Mouse (Mus musculus): ENCODE data around the gene Rtn4rl2. TPM values are rescaled to one million over a fixed set of nuclear protein-coding genes. Genes with fewer than 3 reads are reported as not detected.

The Rtn4rl2 gene
- polyA plus RNA-seq, 1 experiment from 2014 or later: 5.2 TPM

DNA sequence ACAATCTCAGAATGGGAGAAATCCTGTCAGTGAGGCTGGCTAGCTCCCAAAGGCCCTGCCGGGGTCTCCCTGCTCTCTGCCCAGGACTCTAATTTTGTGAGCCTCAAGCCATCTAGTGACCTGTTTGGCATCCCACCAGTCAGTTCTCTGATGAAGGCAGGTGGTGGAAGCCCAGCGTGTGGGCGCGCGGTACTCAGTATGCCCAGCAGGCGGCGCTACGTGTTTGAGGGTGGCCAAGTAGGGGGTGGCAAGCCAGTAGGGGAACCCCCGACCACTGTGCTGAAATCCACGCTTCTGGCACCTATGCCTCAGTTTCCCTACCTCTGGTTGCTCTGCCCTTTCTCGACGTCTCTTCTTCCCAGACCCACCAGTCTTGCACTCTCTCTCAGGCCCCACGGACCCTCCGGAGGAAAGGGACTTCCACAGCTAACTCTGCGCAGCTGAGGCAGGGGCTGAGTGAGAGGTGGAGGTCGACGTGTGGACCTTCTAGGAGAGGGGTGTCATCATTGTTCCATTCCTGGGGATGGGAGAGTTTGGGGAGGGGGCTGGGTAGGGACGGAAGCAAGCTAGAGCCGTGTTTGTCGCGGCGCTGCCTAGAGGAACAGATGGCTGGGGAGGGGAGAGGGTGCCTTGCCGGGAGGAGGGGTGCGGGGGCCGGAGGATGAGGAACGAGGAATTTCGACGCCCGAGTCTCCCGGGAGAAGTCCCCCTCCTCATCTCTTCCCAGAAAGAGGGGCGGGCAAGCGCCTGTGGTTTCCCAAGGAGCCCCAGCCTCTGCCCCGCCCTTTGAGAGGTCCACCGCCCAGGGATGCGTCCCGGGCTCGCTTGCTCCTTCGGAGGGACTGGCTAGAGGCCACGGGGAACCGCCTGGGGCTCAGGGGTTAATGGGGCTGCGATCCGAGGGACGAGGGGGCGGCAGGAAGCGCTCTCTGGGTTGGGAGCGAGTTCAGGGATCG, 20.6 kb downstream of the Rtn4rl2 start:
- Histone ChIP-seq H3K4me2 (ENCODE audit: low read depth, low read length, severe bottlenecking) (peak overlapping the region; percentile 75), H3K9me3 (ENCODE audit: control insufficient read depth, low read length) (no peaks in the 10 kb centered on the region), H3K27me3 (ENCODE audit: control insufficient read depth, insufficient read depth, low read length) (peaks cover 31% of the 10 kb centered on the region), H3K4me1 (replicated peaks; ENCODE audit: control insufficient read depth, insufficient read depth, low read length) (peaks cover 9% of the 10 kb centered on the region), H3K9ac (ENCODE audit: low read length) (peak overlapping the region; percentile 49), H3K27ac (ENCODE audit: low read depth, low read length) (peak overlapping the region; percentile 12; the same call in 1 of the 2 replicates), H3K36me3 (ENCODE audit: control insufficient read depth, insufficient read depth, low read length) (no peaks in the 10 kb centered on the region), H3K4me3 (ENCODE audit: low read depth, low read length) (peak overlapping the region; percentile 33)
- 1% methylated on average over 47 of the region's 47 CpGs for WGBS
- peak; percentile 85 for DNase-seq (ENCODE audit: low spot score)
- ATAC-seq (replicated peaks; ENCODE audit: low FRiP score): peak; percentile 69

DNA sequence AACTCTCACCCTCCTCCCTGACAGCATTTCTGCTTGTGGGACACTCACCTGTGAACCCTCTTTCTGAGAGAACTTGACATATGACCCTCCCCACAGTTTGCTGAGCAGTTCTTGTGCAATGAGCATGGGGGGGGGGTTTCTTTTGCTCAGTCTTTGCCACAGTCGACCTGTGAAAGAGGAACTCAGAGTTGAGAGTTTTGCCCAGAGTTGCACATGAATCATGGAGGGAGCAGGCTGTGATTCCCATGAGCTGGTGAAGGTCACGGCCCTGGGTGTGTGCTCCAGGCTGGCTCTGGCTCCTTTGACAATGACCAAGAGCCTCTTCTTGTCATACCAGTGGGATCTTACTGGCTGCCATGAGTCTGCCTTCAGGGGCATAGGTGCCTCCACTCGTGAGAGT, 24.3 kb downstream of the Rtn4rl2 start:
- peaks cover 9% of the 10 kb centered on the region for H3K4me1 ChIP-seq (replicated peaks; ENCODE audit: control insufficient read depth, insufficient read depth, low read length)
- WGBS: 78% methylated on average over 3 of the region's 3 CpGs
- no peaks in the 10 kb centered on the region for H3K9me3 ChIP-seq (ENCODE audit: control insufficient read depth, low read length)
- H3K4me2 ChIP-seq (ENCODE audit: low read depth, low read length, severe bottlenecking): no peak overlapping the region
- peaks cover 11% of the 10 kb centered on the region for H3K27me3 ChIP-seq (ENCODE audit: control insufficient read depth, insufficient read depth, low read length)
- no peak for DNase-seq (ENCODE audit: low spot score)
- no peak overlapping the region for H3K27ac ChIP-seq (ENCODE audit: low read depth, low read length)
- no peak for ATAC-seq (replicated peaks; ENCODE audit: low FRiP score)
- no peaks in the 10 kb centered on the region for H3K36me3 ChIP-seq (ENCODE audit: control insufficient read depth, insufficient read depth, low read length)
- no peak overlapping the region for H3K4me3 ChIP-seq (ENCODE audit: low read depth, low read length)
- no peak overlapping the region for H3K9ac ChIP-seq (ENCODE audit: low read length)

DNA sequence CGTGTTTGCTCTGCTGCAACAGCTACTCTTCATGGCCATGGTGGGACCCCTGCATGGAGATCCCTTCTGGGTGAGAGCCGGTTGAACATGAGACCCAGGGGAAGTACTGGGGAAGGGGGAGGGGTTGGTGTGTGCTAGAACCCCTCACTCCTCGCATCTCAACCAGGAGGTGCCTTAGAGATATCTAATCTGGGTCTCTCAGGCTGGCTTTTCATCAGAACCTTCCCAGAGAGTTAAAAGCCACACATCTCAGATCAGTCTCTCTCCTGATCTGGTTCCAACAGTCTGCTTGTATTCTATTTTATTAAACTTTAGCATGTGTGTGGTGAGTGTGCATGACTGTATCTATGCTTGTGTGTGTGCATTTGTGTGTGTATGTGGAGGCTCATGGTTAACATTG, 25.1 kb downstream of the Rtn4rl2 start:
- H3K4me2 ChIP-seq (ENCODE audit: low read depth, low read length, severe bottlenecking): no peak overlapping the region
- no peak overlapping the region for H3K4me3 ChIP-seq (ENCODE audit: low read depth, low read length)
- no peak overlapping the region for H3K9ac ChIP-seq (ENCODE audit: low read length)
- WGBS: 81% methylated on average over 3 of the region's 3 CpGs
- H3K36me3 ChIP-seq (ENCODE audit: control insufficient read depth, insufficient read depth, low read length): no peaks in the 10 kb centered on the region
- H3K27me3 ChIP-seq (ENCODE audit: control insufficient read depth, insufficient read depth, low read length): peaks cover 4% of the 10 kb centered on the region; the same call in 1 of the 2 replicates
- H3K4me1 ChIP-seq (replicated peaks; ENCODE audit: control insufficient read depth, insufficient read depth, low read length): peaks cover 7% of the 10 kb centered on the region
- DNase-seq (ENCODE audit: low spot score) (no peak), ATAC-seq (replicated peaks; ENCODE audit: low FRiP score) (no peak)
- no peaks in the 10 kb centered on the region for H3K9me3 ChIP-seq (ENCODE audit: control insufficient read depth, low read length)
- H3K27ac ChIP-seq (ENCODE audit: low read depth, low read length): no peak overlapping the region

DNA sequence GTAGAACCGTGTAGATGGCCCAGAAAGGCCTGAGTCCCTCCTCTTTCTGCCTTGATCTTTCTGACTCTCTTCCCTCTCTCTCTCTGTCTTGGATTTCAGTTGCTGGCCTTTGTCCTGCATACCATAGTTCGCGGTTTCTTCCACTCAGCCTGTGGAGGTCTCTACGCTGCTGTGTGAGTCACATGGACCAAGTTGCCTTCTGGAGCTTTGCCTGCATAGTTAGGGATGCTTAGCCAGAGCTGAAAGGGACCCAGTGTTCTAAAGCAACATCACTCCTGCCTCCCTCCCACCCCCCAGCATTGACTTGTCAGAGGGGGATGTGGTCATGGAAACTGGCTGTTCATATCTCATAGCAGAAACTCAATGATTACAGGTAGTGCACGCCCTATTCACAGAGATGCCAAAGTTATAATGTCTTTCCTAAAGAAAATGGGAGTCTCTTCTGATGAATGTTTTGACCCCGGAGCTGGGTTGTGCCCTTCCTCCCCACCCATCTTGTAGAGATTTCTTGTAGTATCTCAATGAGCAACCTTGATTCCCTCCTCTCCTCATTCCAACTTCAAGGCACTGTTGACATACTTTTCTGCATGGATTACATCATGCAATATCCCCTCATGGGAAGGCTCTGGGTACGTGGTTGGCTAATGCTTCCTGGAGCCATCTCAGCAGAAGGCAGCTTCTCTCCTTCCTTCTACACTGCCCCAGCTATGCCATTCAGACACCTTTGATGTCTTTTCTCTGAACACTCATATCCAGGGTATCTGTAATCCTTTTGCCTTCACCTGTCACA, 26.3 kb downstream of the Rtn4rl2 start:
- Histone ChIP-seq H3K4me2 (ENCODE audit: low read depth, low read length, severe bottlenecking) (no peak overlapping the region), H3K9me3 (ENCODE audit: control insufficient read depth, low read length) (no peaks in the 10 kb centered on the region), H3K27ac (ENCODE audit: low read depth, low read length) (no peak overlapping the region), H3K27me3 (ENCODE audit: control insufficient read depth, insufficient read depth, low read length) (no peaks in the 10 kb centered on the region), H3K4me3 (ENCODE audit: low read depth, low read length) (no peak overlapping the region), H3K9ac (ENCODE audit: low read length) (no peak overlapping the region), H3K36me3 (ENCODE audit: control insufficient read depth, insufficient read depth, low read length) (no peaks in the 10 kb centered on the region), H3K4me1 (replicated peaks; ENCODE audit: control insufficient read depth, insufficient read depth, low read length) (no peaks in the 10 kb centered on the region)
- ATAC-seq (replicated peaks; ENCODE audit: low FRiP score) (no peak), DNase-seq (ENCODE audit: low spot score) (no peak)
- 90% methylated on average over 7 of the region's 7 CpGs for WGBS

DNA sequence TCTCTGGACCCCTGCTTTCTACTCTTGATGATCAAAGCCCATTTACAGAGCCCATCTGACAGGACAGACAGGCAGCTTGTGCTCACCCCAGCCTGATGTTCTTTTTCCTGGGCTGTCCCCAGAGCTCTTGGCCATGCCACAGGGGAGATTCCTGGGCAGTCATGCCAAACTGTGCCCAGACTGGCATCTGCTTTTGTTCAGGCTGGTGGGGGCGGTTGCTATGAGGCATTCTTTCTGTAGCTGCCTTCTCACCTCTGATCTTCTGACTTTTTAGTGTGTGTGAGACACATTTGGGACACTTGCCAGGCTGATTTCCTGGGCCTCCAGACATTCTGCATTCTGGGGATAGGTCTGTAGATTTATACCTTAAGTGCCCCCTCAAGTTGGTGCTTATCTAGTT, 28.0 kb downstream of the Rtn4rl2 start:
- no peak overlapping the region for H3K9ac ChIP-seq (ENCODE audit: low read length)
- DNase-seq (ENCODE audit: low spot score): no peak
- H3K27ac ChIP-seq (ENCODE audit: low read depth, low read length): no peak overlapping the region
- H3K4me3 ChIP-seq (ENCODE audit: low read depth, low read length): no peak overlapping the region
- H3K4me1 ChIP-seq (replicated peaks; ENCODE audit: control insufficient read depth, insufficient read depth, low read length): no peaks in the 10 kb centered on the region
- H3K27me3 ChIP-seq (ENCODE audit: control insufficient read depth, insufficient read depth, low read length): no peaks in the 10 kb centered on the region
- WGBS: 85% methylated on average over 1 of the region's 1 CpGs
- no peaks in the 10 kb centered on the region; the same call in 1 of the 2 replicates for H3K36me3 ChIP-seq (ENCODE audit: control insufficient read depth, insufficient read depth, low read length)
- H3K9me3 ChIP-seq (ENCODE audit: control insufficient read depth, low read length): no peaks in the 10 kb centered on the region
- no peak overlapping the region for H3K4me2 ChIP-seq (ENCODE audit: low read depth, low read length, severe bottlenecking)
- ATAC-seq (replicated peaks; ENCODE audit: low FRiP score): no peak

DNA sequence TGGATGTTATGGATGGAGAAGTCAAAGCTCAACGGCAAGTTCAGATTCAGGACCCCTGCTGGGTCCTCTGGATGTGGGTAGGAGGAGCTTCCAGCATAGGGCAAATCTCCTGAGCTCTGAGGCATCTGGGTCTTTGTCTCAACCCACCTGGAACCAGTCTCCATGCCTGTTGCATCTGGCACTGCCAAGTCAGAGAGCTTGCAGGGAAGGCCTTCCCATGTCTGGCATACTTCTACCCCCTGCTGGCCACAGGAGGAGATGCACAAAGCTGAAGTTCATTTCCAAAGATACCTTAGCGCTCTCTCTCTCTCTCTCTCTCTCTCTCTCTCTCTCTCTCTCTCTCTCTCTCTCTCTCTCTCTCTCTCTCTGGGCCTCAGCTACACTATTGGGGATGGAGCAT, 30.8 kb downstream of the Rtn4rl2 start:
- ATAC-seq (replicated peaks; ENCODE audit: low FRiP score) (peak; percentile 70), DNase-seq (ENCODE audit: low spot score) (peak; percentile 64)
- no peak overlapping the region for H3K4me2 ChIP-seq (ENCODE audit: low read depth, low read length, severe bottlenecking)
- no peaks in the 10 kb centered on the region for H3K27me3 ChIP-seq (ENCODE audit: control insufficient read depth, insufficient read depth, low read length)
- no peaks in the 10 kb centered on the region; the same call in 1 of the 2 replicates for H3K36me3 ChIP-seq (ENCODE audit: control insufficient read depth, insufficient read depth, low read length)
- no peak overlapping the region for H3K27ac ChIP-seq (ENCODE audit: low read depth, low read length)
- H3K4me1 ChIP-seq (replicated peaks; ENCODE audit: control insufficient read depth, insufficient read depth, low read length): peaks cover 4% of the 10 kb centered on the region
- H3K9ac ChIP-seq (ENCODE audit: low read length): no peak overlapping the region
- no peak overlapping the region for H3K4me3 ChIP-seq (ENCODE audit: low read depth, low read length)
- 82% methylated on average over 2 of the region's 2 CpGs for WGBS
- no peaks in the 10 kb centered on the region for H3K9me3 ChIP-seq (ENCODE audit: control insufficient read depth, low read length)

DNA sequence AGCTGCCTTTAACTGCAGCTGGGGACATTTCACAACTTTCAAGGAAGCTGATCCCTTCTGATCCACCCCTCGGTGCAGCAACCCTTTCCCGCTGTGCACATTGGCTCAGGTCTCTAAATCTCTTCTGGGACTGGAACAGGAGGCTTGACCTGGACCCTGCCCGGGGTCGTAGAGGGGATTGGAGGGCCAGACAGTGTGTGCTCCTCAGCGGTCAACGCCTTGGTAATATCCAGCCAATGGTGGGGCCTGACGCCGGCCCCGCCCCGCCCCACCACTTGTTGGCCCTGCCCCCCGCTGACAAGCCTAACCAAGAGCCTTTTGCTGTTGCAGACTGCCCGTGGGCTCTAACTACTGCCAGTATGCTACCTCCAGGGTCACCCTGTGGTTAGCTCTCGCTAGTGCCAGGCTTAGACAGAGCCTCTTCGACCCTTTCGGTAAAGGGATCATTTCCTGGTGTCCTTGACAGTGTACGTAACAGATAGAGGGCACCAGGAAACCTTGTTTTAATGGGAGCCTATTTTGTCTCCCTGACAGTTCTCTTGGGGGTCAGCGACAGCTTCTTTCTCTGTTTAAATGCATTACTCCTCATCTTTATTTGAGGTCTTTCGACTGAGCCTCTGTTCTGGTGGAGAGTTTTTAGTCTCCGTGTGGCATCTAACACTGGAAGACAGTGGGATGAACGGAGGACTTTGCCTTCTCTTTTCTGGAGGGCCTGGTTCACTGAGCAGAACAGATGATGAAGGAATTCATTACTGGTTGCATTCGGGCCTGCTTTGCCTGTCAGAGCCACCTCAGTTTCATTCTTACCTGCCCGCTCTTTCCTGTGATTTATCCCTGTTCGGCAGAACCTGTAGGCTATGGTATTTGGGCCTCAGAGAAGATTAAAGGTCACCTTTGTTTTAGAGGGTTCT, 35.1 kb downstream of the Rtn4rl2 start:
- Histone ChIP-seq H3K4me1 (replicated peaks; ENCODE audit: control insufficient read depth, insufficient read depth, low read length) (peaks cover 4% of the 10 kb centered on the region), H3K9me3 (ENCODE audit: control insufficient read depth, low read length) (no peaks in the 10 kb centered on the region), H3K36me3 (ENCODE audit: control insufficient read depth, insufficient read depth, low read length) (no peaks in the 10 kb centered on the region; the same call in 1 of the 2 replicates), H3K4me3 (ENCODE audit: low read depth, low read length) (no peak overlapping the region), H3K27me3 (ENCODE audit: control insufficient read depth, insufficient read depth, low read length) (no peaks in the 10 kb centered on the region), H3K9ac (ENCODE audit: low read length) (no peak overlapping the region), H3K4me2 (ENCODE audit: low read depth, low read length, severe bottlenecking) (no peak overlapping the region), H3K27ac (ENCODE audit: low read depth, low read length) (no peak overlapping the region)
- DNase-seq (ENCODE audit: low spot score): no peak
- peak; percentile 56; the same call in 1 of the 2 replicates for ATAC-seq (replicated peaks; ENCODE audit: low FRiP score)
- WGBS: 30% methylated on average over 23 of the region's 23 CpGs
